Mouse (Mus musculus): ENCODE measurements around the gene Mcee.
A peak's percentile ranks its signal among the peaks of the same experiment; 100 is the strongest.

Mcee gene

GRCm38 (mm10) chr7:64392122-64392818 lies at the start of gene Mcee, which contains the start of gene Mphosph10:
Mcee (plus strand) TSS chr7:64392607.
Mphosph10 (minus strand) TSS chr7:64392268.
- DNase-seq, result peak; percentile 98 to 99

- DNase-seq, result peak; percentile 25 to 53
Observed at GRCm38 (mm10) chr7:64347813-64348212, 44.6 kb upstream of the Mcee start.

DNA sequence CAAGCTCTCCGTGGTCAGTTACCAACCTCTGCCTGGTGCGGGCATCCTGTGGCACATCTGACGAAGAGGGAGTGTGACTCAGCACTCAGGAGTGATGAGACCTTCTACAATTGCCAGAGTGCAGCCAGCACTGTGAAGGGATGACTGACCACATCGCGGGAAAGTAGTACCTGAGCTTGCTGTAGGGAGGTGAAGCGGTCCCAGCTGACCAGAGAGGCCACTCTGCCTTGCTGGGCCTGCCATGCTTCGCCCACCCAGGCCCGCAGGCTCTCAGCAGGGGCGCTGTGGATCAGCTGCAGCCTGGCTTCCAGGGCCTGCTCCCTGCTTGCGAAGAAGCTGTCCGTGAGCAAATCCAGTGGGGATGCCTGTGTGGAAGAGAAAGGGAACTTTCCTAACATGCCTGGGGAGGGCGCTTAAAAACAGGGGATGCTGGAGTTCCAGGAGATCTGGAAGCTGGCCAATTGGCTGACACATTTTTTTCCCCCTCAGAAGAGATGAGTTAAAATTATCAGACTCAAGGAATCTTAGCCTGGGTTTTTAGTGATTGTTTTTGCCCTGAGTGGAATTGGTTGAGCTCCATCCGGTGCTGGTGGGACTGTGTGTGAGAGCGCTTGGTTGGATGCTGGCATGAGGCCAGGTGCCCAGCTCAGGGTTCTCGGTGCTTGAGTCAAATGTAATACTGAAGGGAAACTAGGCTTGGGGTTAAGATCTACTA lies 43.1 kb upstream of the Mcee start:
- peak in 1 of 2 experiments; percentile 39 for DNase-seq

- DNase-seq, result peak; percentile 52 to 63
Observed at GRCm38 (mm10) chr7:64351087-64351486, 41.3 kb upstream of the Mcee start.

DNA sequence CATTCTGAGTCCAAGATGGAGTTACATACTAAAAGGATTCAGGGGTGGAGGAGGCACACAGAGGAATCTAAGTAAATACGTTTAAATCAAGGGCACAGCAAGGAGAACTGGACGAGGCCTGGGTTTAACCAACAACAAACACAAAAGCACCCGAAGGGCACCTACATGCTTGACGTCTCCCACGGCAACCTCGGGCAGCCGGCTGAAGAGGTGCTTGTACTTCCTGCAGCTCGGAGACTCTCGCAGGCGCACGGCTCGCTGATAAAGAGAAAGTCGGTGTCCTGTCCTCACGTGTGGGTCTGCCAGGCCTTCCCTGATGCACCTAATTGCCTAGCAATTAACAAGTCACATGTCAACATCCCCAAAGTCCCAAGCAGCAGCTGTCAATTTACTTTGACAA lies 38.2 kb upstream of the Mcee start:
- DNase-seq, result no peak

DNA sequence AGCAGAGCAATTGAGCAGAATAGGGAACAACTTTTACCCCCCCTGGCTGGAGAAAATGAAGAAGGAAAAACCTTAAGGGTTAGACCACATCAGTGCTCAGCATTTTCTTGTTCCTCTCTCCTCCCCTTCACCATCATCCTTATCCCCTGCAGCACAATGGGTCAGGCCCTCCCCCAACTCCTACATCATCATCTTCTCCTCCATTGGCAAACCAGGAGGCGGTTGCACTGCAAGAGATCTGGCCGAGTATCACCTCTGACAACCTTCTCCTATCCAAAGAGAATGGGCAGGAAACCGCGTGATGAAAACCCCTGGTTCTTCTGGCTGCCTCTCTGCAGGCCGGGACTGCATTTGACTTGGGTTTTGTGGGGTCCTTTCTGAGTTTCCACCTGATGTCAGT lies 35.7 kb upstream of the Mcee start:
- no peak for DNase-seq

GRCm38 (mm10) chr7:64357405-64357804 lies 35.0 kb upstream of the Mcee start:
- peak; percentile 57 to 73 for DNase-seq

DNA sequence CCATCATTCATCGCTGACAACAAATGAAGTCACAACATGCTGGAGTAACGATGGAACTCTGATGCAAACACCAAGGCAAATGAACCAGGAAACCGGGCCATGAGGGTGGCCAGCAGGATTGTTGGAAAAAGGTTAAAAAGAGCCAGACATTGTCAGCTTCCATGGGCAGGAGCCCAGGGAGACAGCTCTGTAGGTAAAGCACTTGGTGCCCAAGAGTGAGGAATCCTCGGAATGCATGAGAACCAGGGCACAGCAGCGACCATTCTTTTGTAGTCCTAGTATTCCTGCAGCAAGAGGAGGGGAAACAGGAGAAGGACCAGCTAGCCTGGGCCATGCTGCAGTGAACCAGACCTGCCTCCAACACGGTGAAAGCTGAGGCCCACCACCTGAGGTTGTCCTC lies 33.7 kb upstream of the Mcee start:
- no peak for DNase-seq

- no peak for DNase-seq
Observed at GRCm38 (mm10) chr7:64359943-64360585, 32.3 kb upstream of the Mcee start.

DNA sequence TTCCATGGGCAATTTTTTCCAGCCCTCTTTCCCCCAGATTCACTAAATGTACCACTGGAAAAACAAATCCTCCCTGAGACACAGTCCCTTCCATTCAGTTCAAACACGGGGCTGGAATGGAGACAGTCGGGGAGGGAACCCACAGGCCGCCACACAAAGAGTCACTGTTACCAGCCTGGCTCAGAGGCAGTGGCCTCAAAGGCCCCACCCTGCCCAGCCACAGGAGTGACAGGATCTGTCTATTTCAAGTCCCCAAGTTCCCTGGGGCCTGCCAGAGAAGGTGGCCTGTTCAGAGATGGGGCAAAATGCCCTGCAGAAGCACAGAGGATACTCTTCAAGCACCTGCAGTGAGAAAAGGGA lies 31.8 kb upstream of the Mcee start:
- no peak for DNase-seq

DNA sequence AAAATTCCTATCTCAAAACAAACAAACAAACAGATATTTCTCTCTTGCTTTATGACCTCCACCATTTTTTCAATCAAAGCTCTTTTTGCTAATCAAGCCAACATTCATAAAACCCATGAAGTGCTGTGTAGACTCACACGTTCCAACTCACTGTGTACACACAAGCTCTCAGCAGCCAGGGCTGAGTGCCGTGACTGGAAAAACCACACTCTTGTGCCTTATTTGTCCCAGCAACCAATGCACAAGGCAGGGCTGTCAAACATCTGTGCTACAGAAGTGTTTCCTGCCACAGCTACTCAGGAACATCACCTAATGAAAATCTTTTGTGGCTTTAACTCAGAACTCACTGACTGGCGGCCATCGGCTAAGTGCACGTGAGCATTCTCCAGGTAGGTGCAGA lies 26.5 kb upstream of the Mcee start:
- no peak for DNase-seq

DNA sequence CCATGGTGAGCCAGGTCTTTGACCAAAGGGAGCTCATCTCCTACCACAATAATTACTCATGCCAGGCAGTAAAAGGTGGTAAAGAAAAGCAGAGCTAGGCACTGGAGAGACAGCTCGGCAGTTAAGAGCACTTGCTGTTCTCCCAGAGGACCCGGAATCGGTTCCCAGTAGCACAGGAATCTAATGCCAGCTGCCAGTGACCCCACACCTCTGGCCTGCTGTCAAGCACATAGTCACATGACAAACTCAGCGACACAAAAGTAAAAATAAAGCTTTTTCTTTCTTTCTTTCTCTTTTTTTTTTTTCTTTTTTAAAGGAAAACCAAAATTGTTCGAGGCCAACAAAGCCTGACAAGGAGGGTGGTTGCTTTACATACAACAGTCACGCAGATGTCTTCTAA lies 22.6 kb upstream of the Mcee start:
- DNase-seq, result no peak

GRCm38 (mm10) chr7:64371940-64372878 lies 20.2 kb upstream of the Mcee start:
- DNase-seq, result no peak

- no peak for DNase-seq
Observed at GRCm38 (mm10) chr7:64373147-64373829, 19.1 kb upstream of the Mcee start.

GRCm38 (mm10) chr7:64373830-64374562 lies 18.4 kb upstream of the Mcee start, which contains the start of gene Fan1:
Fan1 (minus strand) TSS chr7:64374095.
- peak; percentile 88 to 89 for DNase-seq

GRCm38 (mm10) chr7:64391479-64391878 lies 928 bp upstream of the Mcee start:
- no peak for DNase-seq

DNA sequence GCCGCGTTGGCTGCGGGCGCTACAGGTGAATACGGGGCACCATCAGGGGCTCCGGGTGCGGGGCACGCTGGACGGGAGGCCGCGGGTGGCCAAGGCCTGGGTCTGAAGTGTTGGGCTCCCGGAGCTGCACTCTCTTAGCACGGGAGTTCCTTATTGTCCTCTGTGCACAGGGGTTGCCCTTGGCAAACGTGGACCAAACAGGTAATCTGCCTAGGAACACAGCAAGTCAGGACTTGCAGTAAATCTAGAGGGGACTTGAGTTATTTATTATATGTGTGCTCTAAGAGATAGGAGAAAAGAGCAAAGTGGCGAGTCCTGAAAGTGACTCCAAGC lies 378 bp downstream of the Mcee start:
- DNase-seq, result no peak

- DNase-seq, result no peak
Observed at GRCm38 (mm10) chr7:64400725-64401124, 8.3 kb downstream of the Mcee start.

DNA sequence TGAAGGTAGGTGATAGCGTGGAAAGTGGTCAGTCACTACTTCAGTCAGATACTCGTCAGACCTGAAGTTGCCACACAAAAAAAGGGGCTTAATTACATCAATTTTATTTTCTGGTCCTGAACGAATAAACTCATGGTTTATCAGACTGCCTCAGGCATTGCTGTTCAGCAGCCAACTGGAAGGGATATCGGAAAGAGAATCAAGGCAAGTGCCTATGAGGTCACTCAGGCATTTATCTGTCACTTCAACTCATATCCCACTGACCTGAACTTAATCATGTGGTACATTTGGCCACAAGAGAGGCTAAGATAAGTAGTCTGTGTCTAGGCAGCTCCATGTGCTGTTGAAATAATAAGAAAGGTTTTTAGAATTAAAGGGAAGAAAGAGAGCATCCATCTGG lies 10.0 kb downstream of the Mcee start:
- DNase-seq, result no peak

DNA sequence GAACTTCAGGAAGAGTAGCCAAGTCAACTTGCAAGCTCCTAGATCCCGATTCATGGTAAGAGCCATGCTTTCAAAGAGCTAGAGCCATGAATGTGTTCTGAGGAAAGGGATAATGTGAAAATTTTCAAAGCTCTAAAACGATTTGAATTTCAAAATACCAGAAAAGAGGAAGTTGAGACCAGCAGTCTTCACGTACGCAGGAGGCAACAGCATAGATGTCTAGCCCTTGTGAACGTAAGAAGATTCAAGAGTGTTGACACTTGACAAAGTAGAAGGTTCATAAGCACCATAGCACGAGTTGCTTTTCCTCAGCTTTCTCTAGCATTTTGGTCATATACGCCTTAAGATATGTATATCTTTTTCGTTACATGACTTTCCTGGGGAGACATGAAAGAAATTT lies 11.6 kb downstream of the Mcee start:
- DNase-seq, result no peak

GRCm38 (mm10) chr7:64424861-64425260 lies 32.5 kb downstream of the Mcee start:
- DNase-seq, result peak in 1 of 2 experiments; percentile 19
